Mouse (Mus musculus) gastrocnemius, postnatal 25 days (tissue): Measurements from ENCODE around the gene Lrrc74a. TPM values are rescaled to one million over a fixed set of nuclear protein-coding genes. Genes with fewer than 3 reads are reported as not detected.

Experiments
- DNase-seq: peaks from one replicate; pipeline ENCODE4 v3.0.0; 2022
- total RNA-seq, 2 experiments: library from RNA; stranded (reverse); gene quantifications; 1 replicate in 1 of 2; 2 replicates in 1 of 2; pipeline ENCODE4 v1.2.3; 2021

The Lrrc74a gene
- total RNA-seq, 2 experiments from 2014 or later: not detected

DNA sequence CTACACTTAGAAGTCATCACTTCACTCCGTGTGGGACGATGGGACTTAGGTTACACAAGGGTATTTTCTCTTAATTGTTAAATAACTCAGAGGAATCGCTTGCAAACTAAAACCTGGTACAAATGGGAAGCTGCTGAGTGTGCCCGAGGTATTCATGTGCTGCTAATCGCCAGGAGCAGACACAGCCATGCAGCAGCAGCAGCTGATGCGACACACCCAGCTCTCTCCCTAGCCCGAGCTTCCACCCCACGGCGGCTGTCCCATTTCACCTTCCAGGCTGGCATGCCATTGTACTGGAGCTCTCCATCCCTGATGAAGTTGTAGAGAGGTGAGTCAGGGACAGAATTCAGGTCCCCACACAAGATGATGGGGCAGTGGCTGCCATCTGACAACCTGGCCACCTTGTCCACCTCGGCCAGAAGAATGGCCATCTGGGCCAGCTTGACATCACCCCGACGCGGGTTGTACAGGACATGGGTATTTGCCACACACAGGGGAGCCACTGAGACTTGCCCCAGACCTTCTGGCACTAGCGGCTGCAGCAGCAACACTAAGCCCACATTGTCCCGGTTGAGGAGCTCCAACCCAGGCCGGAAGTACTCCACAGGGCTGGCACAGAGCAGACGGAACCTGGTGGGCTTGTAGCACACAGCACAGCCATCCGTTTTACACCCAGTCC lies 14.1 kb upstream of the Lrrc74a start:
- DNase-seq: no peak

DNA sequence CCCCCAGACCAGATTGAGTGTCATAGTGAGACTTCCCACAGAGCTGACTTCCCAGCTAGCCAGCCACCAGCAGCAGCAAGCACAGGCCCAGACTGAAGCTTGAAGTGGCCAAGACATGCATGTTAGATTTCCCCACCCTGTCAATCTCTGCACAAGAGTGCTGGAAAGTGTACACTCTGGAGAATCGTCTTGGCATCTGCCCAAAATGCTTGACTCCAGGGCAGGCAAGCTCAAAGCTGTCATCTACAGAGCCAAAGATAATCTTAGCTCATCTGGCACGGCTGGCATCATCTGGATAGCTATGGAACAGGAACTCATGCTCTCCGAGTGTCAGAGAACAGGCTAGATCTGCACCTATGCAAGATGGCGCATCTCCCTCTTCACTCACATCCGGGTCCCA lies 12.7 kb upstream of the Lrrc74a start:
- DNase-seq: no peak

DNA sequence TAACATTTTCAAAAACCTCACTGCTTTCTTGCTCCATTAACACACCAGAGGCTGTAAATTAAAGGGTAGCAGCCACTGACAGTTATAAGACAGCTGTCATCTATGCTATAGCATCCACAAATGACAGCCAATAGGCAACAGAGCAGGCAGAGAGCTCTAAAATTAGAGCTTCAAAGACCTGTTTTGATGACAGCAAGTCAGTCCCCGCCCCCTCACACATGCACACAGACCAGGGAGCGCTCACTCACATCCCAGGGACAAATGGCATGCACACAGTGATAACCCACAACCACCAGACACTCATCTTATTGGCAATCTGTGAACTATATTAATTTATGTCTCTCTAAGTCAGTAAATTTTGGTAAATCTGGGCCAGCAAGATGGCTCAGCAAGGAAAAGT lies 9.9 kb upstream of the Lrrc74a start:
- no peak for DNase-seq

DNA sequence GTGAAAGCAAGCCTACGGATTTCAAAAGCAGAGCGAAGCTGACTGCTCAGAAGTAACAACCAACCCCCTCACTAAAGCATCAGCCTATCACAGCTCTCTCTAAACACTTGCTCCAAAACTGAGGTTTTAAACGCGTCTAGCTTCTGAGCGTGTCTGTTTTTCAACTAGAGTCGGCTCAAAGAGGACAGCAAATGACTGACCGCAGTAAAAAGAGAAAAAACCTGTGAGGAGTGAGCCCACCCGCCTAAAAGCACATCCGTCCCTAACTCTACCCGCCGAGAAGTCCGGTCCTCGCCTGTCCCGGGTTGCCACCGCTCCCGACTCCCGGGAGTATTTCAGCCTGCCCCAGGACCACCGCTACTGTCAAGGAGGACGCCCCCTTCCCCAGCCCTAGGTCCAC lies 8.5 kb upstream of the Lrrc74a start:
- DNase-seq: peak; percentile 22

DNA sequence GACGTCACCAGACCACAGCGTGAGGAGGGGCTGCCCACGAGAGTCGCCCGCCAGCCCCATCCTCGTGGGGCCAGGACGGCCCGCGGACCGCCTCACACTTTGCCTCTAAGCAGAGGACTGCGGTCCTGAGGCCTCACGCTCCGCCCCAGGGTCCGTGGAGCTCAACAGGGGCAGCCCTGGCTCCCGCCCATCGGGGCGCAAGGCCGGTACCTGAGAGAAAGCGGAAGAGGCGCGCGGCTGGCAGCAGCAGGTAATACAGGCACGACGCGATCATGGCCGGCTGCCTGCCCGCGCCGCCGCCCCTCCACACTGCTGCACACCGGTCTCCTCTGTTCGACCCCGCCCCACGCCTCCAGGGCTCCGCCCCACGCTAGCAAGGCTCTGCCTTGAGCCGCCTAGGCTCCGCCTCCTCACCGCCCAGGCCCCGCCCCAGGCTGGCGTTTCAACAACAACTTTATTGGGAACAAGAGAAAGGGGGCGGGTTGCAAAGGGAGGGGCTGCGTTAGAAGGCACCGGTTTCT lies 8.0 kb upstream of the Lrrc74a start, which contains the start of gene Angel1:
Gene Angel1 (minus strand): TSS at position 341 of the 521 bp plus-strand sequence.
- peak; percentile 95 for DNase-seq

DNA sequence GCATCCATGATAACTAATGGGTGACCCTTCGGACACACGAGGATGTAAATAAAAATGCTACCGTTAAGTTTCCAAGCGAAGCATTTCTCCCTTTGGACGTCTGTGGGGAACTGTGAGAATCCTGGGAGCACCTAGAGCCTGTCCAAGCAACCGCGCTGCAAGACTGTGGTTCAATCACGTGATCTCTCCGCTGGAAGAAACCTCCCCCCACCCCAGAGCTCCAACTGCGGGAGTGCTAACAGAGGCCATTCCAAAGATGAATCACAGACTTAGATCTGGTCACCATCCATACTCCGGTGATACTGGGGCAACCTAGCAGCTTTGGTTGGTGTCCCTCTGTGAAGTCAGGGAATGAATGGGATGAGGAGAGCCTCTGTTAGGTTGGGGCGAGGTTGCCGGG lies 26.9 kb downstream of the Lrrc74a start:
- DNase-seq: no peak

DNA sequence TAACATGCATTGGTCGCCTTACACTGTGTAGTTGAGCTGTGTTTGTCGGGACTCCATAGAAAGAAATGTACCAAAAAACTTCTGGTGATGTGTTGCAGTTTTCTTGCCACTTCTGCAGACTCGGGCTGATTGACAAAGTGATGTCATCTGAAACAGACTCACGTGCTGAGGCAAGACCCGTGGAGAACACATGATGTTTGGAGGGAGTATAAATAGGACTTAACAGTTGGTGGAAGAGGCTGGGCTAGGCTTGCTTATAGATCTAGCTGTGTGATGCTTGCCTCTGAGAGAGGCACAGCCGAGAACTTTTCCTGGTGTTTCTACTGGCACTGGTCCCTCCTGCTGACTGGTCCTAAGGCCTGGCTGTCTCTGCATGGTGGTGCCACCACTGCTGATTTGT lies 29.9 kb downstream of the Lrrc74a start:
- no peak for DNase-seq

DNA sequence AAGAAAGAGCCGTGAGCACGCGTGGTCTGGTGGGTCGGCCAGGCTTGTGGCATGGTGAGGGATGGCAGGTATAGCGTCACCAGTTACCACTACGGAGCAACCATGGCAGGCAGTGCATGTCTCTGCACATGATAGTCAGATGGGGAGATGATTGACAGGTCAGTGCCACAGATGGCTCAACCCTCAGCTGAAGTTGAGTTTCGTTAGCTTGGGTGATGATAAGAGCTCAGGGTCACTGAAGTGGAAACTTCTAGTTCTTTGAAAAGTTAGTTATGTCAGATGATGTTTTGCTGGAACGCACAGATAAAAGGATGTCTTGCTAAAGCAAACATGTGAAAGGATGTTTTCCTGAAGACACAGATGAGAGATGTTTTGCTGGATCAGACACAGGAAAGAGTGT lies 32.3 kb downstream of the Lrrc74a start:
- DNase-seq: no peak

DNA sequence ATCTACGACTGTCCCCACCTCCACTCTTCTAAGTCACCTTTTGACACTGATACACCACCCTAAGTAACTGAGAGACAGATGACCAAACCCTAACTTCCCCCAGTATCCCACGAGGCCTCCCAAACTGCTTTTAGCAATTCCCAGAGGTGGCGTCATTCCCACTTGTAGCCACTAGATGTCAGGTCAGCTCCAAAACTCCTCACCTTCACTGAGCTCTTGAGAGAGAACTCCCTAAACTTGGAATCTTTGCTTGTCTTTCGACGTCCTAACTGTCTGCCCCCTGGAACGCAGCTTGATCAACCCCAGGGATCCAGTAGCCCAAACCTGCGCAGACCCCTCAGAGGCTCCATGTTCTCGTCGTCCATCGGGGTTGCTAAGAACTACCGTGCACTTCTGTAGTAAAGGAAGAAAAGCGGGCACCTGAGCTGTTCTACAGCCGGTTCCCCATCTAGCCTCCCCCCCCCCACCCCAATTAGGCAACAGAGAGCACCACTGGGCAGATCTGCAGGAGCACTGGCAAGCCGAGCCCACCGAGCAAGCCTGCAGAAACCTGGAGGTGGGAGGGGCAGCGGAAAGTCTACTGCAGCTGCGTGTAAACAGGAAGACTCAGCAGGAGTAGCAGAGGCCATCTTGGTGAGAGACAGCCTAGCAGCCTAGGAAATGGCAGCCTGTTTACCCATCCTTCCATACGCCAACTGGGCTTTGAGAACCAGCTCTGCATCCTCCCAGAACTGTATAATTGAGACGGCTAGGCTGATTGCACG lies 33.9 kb downstream of the Lrrc74a start:
- no peak for DNase-seq

DNA sequence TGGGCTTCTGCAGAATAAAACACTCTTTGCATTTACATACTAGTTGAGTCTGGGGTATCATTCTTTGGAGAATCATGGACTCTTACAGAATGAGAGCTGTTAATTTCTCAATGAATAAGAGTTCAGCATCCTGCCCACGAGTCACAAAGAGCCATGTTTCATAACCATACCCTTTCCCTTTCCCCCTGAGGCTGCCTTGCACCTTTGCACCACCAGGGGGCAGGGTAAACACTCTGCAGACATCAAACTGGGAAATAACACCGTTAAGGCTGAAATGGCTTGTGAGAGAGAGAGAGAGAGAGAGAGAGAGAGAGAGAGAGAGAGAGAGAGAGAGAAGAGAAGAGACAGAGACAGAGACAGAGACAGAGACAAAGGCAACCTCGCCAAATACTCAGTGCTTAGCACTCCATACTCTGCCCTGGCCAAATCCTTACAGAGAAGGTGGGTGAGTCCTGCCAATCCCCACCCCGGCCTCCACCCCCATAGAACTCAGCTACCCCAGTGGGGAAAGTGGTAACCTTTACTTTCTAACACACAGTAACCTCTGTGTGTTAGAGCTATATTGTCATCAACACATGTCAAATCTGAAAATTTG lies 34.9 kb downstream of the Lrrc74a start:
- DNase-seq: peak; percentile 70

DNA sequence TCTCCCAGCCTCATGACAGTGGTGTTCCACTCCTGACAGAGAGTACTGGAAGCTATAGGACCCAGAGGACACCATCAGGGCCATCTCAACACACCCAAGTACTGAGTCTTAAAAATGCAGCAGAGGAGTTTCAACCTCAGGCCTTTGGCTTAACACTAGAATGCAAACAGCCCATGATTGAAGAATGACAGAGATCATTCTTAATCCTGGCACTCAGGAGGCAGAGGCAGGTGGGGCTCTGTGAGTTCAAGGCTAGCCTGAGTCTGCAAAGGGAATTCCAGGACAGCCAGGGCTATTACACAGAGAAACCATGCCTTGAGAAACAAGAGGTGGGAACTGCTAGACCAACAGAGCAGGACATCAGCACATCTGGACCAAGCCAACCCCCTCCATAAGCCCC lies 35.6 kb downstream of the Lrrc74a start:
- no peak for DNase-seq

DNA sequence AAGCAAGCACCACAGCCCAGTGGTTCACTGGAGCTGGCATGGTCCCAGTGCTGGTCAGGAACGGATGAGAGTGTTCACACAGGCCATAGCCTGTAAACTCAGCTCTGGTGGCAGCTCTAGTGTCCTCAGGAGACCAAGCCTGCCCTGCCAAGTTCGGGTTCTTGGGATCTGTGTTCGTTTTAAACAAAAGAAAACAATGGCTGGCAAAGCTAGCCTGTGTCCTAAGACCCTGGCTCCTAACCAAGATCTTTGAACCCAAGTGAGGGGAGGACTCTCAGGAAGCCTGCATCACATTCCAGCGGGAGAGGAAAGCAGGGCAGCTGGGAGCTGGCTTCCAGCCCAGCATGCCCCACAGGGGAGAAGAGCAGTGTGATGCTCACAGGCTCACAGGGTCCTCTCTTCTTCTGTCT lies 36.1 kb downstream of the Lrrc74a start:
- peak; percentile 83 for DNase-seq

DNA sequence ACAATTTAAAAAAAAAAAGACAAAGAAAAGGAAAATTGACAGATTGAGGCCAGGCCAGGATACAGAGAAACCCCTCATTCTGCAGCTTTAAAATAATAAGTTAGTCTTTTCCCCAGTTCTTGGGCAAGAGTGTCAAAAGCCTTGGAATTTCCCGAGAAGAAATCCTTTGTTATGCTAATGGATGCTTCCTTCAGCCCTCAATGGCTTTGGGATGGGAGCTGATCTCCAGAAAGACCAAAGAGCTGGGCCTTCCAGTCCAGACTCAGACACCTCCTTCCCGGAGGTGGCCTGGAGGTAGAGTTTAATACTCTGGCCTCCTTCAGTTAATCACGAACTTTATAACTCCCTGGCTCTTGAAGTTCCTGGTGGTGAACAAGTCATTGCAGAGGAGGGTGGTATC lies 36.8 kb downstream of the Lrrc74a start:
- DNase-seq: no peak

DNA sequence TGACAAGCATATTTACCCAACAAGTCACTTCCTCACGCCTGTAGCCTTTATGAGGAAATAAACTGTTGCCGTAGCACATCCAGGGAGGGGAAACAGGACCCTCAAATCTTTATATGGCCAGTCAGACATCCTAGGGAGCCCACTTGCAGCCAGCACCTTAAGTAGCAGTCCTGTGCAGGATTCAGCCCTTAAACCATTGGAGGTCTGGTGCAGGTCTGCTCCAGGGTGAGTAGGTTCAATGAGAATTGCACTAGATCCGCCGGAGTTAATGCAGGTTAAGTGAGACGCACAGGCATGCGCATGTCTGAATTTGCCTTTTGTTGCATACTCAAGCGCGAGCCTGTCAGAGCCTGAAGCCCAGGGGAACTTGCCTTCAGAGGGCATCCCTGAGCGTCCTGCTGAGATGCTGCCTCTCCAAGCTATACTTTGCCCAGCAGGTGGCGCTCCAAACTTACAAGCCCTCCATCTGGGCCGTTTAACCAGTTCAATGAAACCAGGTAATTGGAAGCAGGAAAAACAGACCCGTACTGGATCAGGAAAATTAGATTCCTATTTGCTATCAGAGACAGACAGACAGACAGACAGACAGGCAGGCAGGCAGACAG lies 37.8 kb downstream of the Lrrc74a start:
- DNase-seq: peak; percentile 81

DNA sequence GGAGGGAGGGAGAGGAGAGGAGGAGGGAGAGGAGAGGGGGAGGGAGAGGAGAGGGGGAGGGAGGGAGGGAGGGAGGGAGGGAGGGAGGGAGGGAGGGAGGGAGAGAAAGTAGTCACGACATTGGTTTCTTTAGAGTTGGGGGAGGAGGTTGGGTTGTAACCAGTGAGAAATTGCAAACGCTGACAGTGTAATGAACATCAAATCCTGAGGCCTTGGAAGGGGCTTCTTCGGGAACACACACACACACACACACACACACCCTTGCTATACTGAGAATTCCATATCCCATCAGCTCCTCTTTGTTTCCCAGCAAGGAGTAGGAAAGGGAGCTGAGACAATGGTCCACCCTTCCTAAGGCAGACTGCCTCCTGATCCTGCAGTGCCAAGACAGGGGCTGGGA lies 38.4 kb downstream of the Lrrc74a start:
- DNase-seq: no peak

DNA sequence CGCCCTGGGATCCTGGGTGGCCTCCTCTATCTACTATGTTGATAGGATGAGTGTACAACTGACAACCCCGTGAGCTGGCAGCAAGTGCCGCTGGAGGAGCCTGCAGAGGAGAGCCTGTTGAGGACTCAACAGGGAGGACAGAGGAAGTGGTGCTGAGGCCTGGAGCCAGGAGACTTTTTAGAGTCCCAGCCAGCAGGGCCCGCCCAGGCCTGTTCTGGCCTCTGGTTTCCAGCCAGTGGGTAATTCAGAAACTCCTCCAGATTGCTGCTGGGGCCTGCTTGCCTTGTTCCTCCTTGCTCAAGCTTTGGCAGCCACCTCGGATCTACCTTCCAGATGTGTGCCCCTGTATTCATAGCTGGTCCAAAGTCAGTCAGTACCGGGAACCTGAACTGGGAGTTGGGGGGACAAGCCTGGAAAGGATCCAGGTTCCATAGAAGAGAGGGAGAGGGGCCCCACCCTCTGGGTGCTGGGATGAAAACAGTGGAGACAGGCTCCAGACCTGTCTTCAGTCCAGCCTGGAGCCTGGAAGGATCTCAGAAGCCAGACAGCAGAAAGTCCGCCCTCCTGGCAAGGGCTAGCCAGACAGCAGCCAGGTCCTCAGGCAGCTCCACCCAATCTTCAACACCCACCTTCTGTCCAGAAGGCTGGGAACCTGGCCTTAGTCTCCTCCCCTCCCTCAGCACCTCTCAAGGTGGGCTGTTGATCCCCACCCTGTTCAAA lies 41.6 kb downstream of the Lrrc74a start:
- DNase-seq: peak; percentile 89

DNA sequence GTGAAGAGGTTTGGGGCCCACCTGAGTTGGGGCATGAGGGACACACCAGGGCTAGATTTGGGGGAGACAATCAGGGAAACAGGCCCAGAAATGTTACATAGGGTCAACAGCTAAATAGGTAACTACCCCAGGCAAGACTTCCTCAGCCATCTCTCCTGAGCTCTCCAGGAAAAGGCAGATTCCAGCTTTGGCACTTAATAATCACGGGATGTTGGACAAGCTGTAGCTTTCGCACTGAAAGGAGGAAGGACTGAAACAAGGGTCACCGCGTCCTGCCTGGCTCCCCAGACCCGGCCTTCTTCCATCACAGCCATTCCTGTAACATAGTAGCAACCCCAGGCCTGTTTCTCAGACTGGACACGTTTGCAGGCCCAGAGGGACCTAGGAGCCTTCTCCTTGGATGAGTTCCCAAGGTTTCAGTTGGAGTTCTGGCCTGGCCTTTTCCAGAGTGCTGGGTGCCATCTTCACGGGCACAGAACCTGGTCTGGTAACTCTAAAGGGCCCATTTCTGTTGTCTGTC lies 42.2 kb downstream of the Lrrc74a start:
- DNase-seq: no peak

DNA sequence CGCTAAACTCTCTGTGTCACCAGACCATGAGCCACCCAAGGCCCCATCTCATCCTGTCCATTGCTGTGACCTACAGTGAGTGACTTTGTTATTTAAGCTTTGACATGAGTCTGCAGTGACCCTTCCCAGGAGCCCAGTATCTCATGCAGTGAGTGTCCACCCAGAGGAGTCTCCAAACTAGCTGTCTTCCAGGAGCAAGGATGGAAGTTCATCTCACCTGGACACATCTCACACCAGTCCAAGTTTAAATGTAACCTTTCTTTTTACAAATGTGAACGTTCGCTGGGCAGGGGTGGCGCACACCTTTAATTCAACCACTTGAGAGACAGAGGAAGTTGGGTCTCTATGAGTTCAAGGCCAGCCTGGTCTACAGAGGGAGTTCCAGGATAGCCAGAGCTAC lies 44.4 kb downstream of the Lrrc74a start:
- no peak for DNase-seq

DNA sequence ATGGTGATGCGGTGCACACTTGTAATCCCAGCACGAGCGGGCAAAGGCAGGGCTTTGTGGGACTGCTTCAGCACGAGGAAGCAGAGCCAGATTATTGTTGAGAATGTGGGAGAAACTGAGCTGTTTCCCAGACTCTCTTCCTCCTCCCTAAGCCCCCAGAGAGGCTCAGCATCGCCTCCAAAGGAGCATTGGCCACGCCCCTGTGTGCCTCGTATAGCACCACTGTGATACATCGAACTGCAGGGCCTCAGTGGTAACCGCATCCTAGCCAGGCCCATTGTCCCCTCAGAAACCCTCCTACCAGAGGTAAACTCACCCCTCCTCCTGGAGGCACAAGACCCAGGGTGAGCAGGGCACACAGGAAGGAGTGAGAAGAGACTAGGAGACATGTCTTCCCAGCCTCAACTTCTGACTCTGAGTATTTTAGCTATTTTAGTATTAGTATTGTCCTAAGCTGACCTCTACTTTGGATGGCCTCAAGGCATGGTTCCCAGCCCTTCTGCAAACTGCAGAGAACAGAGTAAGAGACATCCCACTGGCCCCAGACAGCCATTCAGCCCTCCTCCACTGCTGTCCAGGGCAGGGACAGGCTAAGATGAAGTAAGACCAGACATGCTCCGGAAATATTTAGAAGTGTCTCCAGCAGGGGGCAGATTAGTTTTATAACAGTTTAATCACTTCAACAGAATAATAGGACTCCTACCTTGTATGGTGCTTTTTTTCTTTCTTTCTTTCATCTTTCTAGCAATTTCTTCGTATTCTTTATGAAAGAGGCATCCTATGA lies 45.2 kb downstream of the Lrrc74a start:
- DNase-seq: peak; percentile 71

DNA sequence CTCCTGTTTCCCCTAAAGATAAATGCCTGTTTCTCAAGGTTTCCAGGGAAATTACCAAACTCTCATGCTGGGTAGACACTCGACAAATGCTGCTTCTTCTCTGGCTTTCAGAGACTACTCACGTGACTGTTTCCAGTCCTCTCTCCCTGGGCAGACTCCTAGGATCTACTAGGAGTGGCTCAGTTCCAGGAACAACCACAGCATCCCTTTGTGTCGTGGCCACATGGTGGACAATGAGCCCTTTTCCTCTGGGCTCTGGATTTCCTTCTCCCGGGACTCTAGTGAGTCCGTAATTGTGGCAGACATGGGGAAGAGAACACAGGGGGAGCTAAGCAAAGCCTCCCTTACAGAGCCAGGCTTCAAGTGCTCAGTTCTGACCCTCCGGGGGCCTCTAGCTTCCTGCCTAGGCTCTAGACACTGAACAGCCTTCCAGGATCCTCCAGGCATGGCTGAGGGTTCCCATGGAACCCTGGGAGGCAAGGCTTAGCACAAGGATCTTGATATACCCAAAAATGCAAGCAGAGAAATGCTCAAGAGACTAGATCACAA lies 47.6 kb downstream of the Lrrc74a start:
- DNase-seq: no peak
